Mouse (Mus musculus): ENCODE measurements around the gene Tcfl5. TPM values are rescaled to one million over a fixed set of nuclear protein-coding genes. Genes with fewer than 3 reads are reported as not detected.

Tcfl5 gene
- total RNA-seq, 1 experiment = 44.9 TPM

- no peaks in the 10 kb centered on the region for H3K9me3 ChIP-seq (ENCODE audit: control insufficient read depth, insufficient read depth, low read depth, low read length)
- H3K9ac ChIP-seq (ENCODE audit: insufficient read depth, low read depth, low read length, poor library complexity, severe bottlenecking) = no peak overlapping the region
- DNase-seq (ENCODE audit: low read depth, low spot score) = no peak
- H3K4me3 ChIP-seq (ENCODE audit: insufficient read depth in 1 of 2, low read depth in 1 of 2, low read length in 2 of 2, poor library complexity in 1 of 2, severe bottlenecking in 1 of 2) = no peak overlapping the region
- no peak overlapping the region for H3K27ac ChIP-seq (ENCODE audit: insufficient read depth, low read depth, low read length, poor library complexity, severe bottlenecking)
- in situ Hi-C loops (cut with MboI; ENCODE audit: low sequenced_read_pairs in 2 of 2, unreplicated experiment in 2 of 2) = no loop called here
- no peaks in the 10 kb centered on the region for H3K36me3 ChIP-seq (ENCODE audit: control insufficient read depth, insufficient read depth, low read length, poor library complexity, severe bottlenecking)
- TF ChIP-seq HCFC1 (IDR thresholded peaks at IDR 0.05; ENCODE audit: borderline replicate concordance, insufficient read depth, low read length) = no peak
- no peak for TF ChIP-seq CHD2 (IDR thresholded peaks at IDR 0.05; ENCODE audit: low read depth, low read length)
- TF ChIP-seq ZNF384 (IDR thresholded peaks at IDR 0.05; ENCODE audit: low read depth, low read length) = no peak
- no peak for TF ChIP-seq MAFK (IDR thresholded peaks at IDR 0.05; ENCODE audit: insufficient read depth, low read depth, low read length)
- TF ChIP-seq ZC3H11A (IDR thresholded peaks at IDR 0.05; ENCODE audit: borderline replicate concordance, low read depth, low read length) = no peak
- H3K4me1 ChIP-seq (ENCODE audit: control insufficient read depth in 2 of 2, insufficient read depth in 2 of 2, low read length in 2 of 2, poor library complexity in 1 of 2) = peaks cover 10 to 15% of the 10 kb centered on the region in 2 experiments; a peak in 2 of 4 replicates
Measured at GRCm38 (mm10) chr2:180600569-180601021, 41.9 kb downstream of the Tcfl5 start.

GRCm38 (mm10) chr2:180598157-180598705, 44.3 kb downstream of the Tcfl5 start:
- Histone ChIP-seq H3K36me3 (ENCODE audit: control insufficient read depth, insufficient read depth, low read length, poor library complexity, severe bottlenecking) (peaks cover 17% of the 10 kb centered on the region; the same call in 1 of the 2 replicates), H3K9ac (ENCODE audit: insufficient read depth, low read depth, low read length, poor library complexity, severe bottlenecking) (peak overlapping the region; percentile 37; the same call in 1 of the 2 replicates), H3K9me3 (ENCODE audit: control insufficient read depth, insufficient read depth, low read depth, low read length) (no peaks in the 10 kb centered on the region), H3K4me1 (ENCODE audit: control insufficient read depth in 2 of 2, insufficient read depth in 2 of 2, low read length in 2 of 2, poor library complexity in 1 of 2) (peaks cover 0 to 3% of the 10 kb centered on the region in 2 experiments; a peak in 1 of 4 replicates), H3K4me3 (ENCODE audit: insufficient read depth in 1 of 2, low read depth in 1 of 2, low read length in 2 of 2, poor library complexity in 1 of 2, severe bottlenecking in 1 of 2) (peak overlapping the region; percentile 51 to 63), H3K27ac (ENCODE audit: insufficient read depth, low read depth, low read length, poor library complexity, severe bottlenecking) (no peak overlapping the region)
- in situ Hi-C loops (cut with MboI; ENCODE audit: low sequenced_read_pairs in 2 of 2, unreplicated experiment in 2 of 2) = no loop called here
- TF ChIP-seq MAFK (IDR thresholded peaks at IDR 0.05; ENCODE audit: insufficient read depth, low read depth, low read length) = no peak
- TF ChIP-seq CHD2 (IDR thresholded peaks at IDR 0.05; ENCODE audit: low read depth, low read length) = no peak
- TF ChIP-seq ZNF384 (IDR thresholded peaks at IDR 0.05; ENCODE audit: low read depth, low read length) = no peak
- no peak for TF ChIP-seq HCFC1 (IDR thresholded peaks at IDR 0.05; ENCODE audit: borderline replicate concordance, insufficient read depth, low read length)
- TF ChIP-seq ZC3H11A (IDR thresholded peaks at IDR 0.05; ENCODE audit: borderline replicate concordance, low read depth, low read length) = no peak
- no peak for DNase-seq (ENCODE audit: low read depth, low spot score)

GRCm38 (mm10) chr2:180597490-180597889, 45.0 kb downstream of the Tcfl5 start, which contains the start of gene Col9a3:
Gene Col9a3, plus strand, starts transcription at chr2:180597790.
- H3K4me3 ChIP-seq (ENCODE audit: insufficient read depth in 1 of 2, low read depth in 1 of 2, low read length in 2 of 2, poor library complexity in 1 of 2, severe bottlenecking in 1 of 2) = peak within 1 kb of the TSS; percentile 51 to 63
- TF ChIP-seq ZNF384 (IDR thresholded peaks at IDR 0.05; ENCODE audit: low read depth, low read length) (no peak), HCFC1 (IDR thresholded peaks at IDR 0.05; ENCODE audit: borderline replicate concordance, insufficient read depth, low read length) (no peak), ZC3H11A (IDR thresholded peaks at IDR 0.05; ENCODE audit: borderline replicate concordance, low read depth, low read length) (no peak), CHD2 (IDR thresholded peaks at IDR 0.05; ENCODE audit: low read depth, low read length) (no peak), MAFK (IDR thresholded peaks at IDR 0.05; ENCODE audit: insufficient read depth, low read depth, low read length) (no peak)
- H3K9ac ChIP-seq (ENCODE audit: insufficient read depth, low read depth, low read length, poor library complexity, severe bottlenecking) = peak within 1 kb of the TSS; percentile 37; the same call in 1 of the 2 replicates
- no peak for DNase-seq (ENCODE audit: low read depth, low spot score)
- peaks cover 23% of the 10 kb centered on the region for H3K36me3 ChIP-seq (ENCODE audit: control insufficient read depth, insufficient read depth, low read length, poor library complexity, severe bottlenecking)
- H3K4me1 ChIP-seq (ENCODE audit: control insufficient read depth in 2 of 2, insufficient read depth in 2 of 2, low read length in 2 of 2, poor library complexity in 1 of 2) = peaks cover 0 to 3% of the 10 kb centered on the region in 2 experiments; a peak in 1 of 4 replicates
- no peaks in the 10 kb centered on the region for H3K9me3 ChIP-seq (ENCODE audit: control insufficient read depth, insufficient read depth, low read depth, low read length)
- H3K27ac ChIP-seq (ENCODE audit: insufficient read depth, low read depth, low read length, poor library complexity, severe bottlenecking) = no peak within 1 kb of the TSS
- in situ Hi-C loops (cut with MboI; ENCODE audit: low sequenced_read_pairs in 2 of 2, unreplicated experiment in 2 of 2) = no loop called here

DNA sequence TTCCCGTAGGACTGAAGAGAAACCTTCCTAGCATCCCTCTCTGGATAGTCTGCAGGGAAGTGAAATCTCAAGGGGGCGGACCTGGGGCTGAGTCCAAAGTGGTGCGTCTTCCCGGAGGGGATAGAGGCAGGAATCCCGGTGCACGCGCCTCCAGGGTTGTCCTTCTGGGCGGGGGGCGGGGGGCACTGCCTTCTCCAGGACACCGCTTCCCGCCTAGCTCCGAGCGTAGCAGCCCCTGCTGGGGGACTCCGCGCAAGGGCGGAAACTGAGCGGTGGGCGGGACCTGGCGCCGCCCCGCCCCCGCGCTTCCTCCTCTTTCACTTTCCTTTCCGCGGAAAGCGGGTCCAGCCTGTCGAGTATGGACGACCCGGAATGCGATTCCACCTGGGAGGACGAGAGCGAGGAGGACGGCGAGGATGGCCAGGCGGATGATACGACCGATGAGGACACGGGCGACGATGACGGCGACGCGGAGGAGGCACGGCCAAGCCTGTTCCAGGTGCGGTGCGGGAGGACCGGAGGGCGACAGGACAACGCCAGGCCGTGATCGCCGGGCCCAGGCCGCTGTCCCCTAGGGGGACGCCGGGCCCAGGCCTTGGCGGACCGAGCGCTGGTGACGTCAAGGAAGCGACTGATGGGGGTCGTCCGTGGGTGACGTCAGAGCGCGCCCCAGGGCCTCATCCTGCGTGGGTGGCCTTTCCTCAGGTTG, 53.2 kb downstream of the Tcfl5 start, which contains the start of gene Ogfr:
Gene Ogfr (plus strand): TSS at position 123 of the 709 bp plus-strand sequence.
- in situ Hi-C loops (cut with MboI; ENCODE audit: low sequenced_read_pairs in 2 of 2, unreplicated experiment in 2 of 2) = no loop called here
- Histone ChIP-seq H3K9ac (ENCODE audit: insufficient read depth, low read depth, low read length, poor library complexity, severe bottlenecking) (peak within 1 kb of the TSS; percentile 94), H3K4me1 (ENCODE audit: control insufficient read depth in 2 of 2, insufficient read depth in 2 of 2, low read length in 2 of 2, poor library complexity in 1 of 2) (no peaks in the 10 kb centered on the region; a peak in 1 of 4 replicates), H3K4me3 (ENCODE audit: insufficient read depth in 1 of 2, low read depth in 1 of 2, low read length in 2 of 2, poor library complexity in 1 of 2, severe bottlenecking in 1 of 2) (peak within 1 kb of the TSS; percentile 81 to 93), H3K27ac (ENCODE audit: insufficient read depth, low read depth, low read length, poor library complexity, severe bottlenecking) (peak within 1 kb of the TSS; percentile 63; the same call in 1 of the 2 replicates), H3K9me3 (ENCODE audit: control insufficient read depth, insufficient read depth, low read depth, low read length) (no peaks in the 10 kb centered on the region), H3K36me3 (ENCODE audit: control insufficient read depth, insufficient read depth, low read length, poor library complexity, severe bottlenecking) (peaks cover 37% of the 10 kb centered on the region)
- peak; percentile 60 for DNase-seq (ENCODE audit: low read depth, low spot score)
- TF ChIP-seq MAFK (IDR thresholded peaks at IDR 0.05; ENCODE audit: insufficient read depth, low read depth, low read length) (no peak), CHD2 (IDR thresholded peaks at IDR 0.05; ENCODE audit: low read depth, low read length) (no peak)
